Mouse (Mus musculus) cerebellum, adult 9-10 months (tissue): ENCODE data around the gene Mnt.

Experiments
- DNase-seq: peaks from one replicate; pipeline ENCODE4 v3.0.0; 2022

Mnt gene

DNA sequence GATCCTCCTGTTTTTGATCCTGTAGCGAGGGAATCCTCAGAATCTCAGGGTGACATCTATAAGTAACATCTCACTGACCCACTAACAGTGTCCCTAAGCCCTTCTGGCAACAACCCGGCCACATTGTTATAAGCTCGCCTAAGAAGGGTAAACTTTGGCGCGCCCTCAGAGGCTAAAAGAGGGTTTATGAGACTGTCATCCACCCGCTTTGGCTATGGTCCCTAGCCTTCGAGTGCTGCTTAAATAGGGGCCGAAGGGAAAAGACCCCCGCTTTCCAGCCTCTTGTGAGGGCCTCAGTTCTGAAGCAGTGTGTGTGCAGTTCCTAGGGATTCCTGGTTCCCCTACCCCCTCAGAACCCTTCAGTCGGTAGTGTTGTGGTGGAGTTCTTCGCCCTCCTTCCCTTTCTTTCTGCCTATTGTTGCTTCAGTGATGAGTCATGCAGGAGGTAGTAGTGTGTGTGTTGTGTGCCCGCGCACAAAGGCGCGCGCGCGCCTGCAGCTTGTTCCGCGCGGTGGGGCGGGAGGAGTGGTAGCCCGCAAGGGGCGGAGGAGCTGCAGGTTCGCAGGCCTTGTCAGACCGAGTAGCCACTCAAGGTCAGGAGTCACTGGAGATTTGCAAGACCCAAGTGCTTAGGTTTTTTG, 1.9 kb downstream of the Mnt start:
- peak; percentile 81 for DNase-seq

DNA sequence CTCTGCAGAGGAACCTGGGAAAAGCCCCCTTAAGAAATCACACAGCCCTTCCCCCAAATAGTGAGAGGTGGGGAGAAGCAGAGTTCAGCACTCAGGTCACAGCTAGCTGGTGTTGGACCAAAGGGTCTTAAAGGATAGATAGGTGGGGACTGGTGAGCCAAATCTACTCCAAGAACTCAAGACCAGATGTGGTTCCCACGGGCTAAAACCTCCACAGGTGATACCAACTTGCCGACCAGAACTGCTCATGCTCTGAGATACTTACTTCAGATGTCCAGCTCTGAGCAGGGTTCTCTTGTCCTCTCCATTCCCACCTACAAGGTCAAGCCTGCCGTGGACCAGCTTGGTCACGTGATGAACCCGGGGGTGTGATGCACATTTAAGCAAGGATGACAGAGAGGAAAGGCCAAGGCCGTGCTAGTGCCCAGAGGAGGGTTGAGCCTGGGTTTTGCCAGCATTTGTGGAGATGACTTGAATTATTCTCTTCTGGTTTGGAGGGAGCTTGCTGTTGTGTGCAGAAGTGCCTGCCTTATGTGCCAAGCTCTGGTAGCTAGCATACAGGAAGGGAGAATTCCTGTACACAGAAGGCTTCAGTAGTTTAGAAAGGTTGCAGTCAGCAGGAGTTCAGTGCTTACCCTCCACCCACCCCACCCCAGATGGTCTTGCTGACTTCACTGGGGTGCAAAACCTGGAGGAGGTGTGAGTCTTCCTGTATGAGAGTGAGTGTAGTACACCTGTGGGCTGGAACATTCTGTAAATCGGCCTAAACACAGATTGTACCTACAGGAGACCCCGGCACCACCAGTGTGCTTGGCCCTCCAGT, 3.0 kb downstream of the Mnt start:
- DNase-seq = peak; percentile 70

DNA sequence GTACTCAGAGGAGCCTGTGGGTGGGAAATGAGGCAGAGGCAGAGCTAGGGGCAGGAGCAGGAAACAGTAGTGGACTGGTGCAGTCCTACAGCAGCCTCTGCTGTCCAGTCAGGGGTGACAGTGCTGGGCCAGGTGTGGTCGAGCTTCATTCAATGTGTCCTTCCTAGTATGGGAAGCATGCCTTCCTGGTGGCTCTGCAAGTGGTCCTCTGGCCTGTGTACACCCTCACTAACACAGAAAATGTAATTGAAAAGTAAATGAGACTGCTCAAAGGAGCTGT, 3.6 kb downstream of the Mnt start:
- no peak for DNase-seq

DNA sequence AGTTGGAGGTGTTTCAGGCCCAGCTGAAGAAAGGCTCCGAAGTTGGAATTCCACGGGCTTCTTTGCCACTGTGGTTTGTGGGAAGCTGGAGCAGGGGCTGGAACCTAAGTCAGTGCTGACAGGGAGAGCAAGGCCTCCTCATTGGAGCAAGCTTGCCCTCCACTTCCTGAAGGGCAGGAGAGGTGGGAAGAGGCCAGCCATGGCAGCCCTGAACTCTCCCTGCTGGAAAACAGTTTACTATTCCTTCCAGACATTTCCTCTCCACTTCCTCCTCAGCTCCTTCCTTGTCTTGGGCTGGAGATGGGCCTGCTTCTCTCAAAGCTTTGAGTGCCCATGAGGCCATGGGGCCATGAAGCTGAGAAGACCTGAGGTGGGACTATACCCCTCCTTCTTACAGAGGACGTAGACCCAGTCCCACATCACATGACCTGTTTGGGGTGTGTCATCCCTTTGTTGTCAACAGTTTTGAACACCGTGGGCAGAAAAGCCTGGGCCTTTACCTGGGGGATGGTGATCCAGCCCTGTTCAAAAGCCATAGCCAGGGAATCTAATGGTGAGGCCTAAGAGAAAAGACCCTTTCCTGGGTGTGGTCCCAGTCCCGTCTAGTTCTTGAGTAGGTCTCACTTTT, 4.0 kb downstream of the Mnt start:
- DNase-seq = peak; percentile 46

DNA sequence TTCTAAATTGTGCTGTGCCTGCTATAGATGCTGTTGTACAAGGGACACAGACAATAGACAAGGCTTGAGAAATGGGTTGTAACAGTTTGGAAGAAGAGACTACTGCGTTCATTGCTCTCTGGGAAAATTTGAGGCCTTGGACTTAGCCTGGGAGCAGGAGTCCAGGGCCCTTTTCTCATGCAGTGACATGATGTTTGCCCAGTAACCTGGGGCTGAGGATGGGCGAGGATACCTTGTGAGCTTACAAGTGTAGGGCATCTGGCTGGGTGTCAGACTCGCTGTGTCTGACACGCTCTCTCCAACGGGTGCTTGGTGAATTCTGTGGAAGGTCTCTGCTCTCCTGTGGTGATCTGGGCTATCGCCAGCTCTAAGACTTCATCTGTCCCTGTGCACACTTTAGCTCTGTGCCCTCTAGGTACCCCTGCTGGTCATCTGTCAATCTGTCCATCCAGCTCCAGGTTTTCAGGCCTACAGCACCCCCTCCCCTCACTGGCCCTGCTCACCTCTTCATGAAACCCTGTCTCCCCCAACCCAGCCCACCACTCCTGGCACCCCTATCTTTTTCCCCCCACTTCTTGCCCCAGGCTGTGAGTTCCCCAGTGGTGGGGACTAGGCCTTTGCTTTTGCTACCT, 5.0 kb downstream of the Mnt start:
- peak; percentile 61 for DNase-seq

DNA sequence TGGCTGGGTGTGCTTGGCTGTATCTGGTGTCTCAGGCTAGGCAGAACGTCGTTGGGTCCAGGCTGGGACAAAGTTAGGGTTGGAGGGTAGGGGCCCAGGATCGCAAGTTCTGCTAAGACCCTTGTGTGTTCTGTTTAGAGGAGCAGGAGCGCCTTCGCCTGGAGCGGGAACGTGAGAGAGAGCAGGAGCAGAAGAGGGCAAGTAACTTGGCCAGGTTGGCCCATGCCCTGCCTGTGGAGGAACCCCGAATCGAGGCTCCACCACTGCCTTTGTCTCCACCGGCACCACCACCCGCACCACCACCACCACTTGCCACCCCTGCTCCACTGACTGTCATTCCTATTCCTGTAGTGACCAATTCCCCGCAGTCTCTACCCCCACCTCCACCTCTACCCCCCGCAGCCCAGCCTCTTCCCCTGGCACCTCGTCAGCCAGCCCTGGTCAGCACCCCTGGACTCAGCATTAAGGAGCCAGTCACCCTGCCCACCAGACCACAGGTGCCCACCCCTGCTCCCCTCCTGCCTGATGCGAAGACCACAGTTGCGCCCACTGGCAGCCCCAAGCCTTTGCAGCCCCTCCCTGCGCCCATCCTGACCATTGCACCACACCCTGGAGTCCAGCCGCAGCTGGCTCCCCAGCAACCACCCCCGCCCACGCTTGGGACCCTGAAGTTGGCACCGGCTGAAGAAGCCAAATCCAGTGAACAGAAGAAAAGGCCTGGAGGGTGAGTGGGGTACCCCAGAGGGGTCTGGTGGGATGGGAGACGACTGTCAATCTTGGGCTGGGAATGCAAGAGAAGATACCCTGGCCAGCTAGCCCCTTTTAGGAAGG, 5.7 kb downstream of the Mnt start:
- DNase-seq = peak; percentile 69

DNA sequence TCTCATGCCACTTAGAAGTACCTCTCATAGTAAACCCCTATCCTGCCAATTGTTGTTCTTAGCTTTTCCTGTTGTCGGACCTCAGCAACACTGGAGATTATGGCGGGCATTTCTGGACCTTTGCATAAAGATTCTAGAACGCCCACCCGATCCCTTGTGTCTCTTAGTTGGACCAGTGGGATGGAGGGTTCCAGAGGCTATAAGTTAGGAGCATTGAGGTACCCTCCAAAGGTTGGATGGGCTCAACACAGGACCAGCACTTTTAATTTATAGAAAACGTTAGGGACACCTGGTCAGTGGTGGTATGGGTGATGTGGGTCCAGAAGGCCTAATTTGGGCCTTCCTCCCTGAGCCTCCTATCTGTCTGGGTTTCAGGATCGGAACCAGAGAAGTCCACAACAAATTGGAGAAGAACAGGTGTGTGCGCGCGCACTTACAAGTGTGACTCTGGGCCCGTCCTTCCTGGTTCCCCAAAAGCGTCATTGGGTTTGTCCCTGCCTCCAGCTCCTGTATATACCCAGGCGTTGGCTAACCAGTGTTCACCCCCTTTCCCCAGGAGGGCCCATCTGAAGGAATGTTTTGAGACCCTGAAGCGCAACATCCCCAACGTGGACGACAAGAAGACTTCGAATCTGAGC, 6.5 kb downstream of the Mnt start:
- no peak for DNase-seq

DNA sequence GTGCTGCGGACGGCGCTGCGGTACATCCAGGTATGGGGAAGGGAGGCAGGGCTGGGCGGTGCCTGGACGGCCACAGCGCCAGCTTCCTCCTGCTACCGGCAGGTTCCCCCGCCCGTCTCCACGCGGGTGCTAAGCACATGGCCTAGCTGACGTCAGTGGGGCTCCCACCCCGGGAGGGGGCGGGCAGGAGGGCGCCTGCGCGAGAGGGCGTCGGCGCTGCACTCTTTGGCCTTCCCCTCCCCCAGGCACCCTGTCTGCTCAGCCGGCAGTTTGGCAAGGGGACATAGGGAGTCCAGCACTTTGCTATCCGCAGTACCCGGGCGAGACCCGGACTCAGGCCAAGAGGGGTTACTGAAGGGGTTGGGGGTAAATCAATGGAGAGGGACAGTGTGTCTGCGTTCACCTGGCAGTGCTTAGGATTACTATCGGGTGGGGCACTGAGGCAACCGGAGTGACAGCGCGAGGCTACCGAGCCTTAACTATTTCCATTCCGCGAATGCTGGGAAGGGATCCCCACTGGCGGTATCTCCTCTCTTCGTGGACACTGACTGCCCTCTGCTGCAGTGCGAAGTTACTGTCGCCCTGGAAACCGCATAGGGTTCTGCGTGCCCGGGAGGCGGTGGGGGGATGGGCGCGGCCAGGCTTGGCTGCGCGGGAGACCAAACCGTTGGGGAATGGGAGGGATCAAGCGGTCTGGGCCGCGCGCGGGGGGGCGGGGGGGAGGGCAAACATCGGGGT, 7.1 kb downstream of the Mnt start:
- DNase-seq = peak; percentile 96

DNA sequence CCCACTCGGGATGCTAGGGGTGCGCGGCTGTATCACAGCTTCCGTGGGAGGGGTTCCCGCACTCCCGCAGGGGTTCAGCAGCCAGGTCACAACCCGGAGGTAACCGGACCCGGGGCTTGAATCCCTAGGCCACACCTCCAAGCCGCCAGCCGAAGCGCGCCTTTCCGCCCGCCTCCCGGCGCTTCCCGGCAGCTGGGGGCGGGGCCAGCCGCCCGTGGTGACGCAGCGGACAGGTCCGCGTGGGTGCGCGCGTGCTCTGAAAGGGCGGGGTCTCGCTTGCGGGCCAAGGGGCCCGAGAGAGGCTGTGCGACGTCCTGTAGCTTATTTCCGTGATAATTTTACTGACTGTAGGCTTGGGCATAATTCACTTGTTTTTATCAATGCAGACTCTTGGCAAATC, 7.7 kb downstream of the Mnt start:
- DNase-seq = peak; percentile 95

DNA sequence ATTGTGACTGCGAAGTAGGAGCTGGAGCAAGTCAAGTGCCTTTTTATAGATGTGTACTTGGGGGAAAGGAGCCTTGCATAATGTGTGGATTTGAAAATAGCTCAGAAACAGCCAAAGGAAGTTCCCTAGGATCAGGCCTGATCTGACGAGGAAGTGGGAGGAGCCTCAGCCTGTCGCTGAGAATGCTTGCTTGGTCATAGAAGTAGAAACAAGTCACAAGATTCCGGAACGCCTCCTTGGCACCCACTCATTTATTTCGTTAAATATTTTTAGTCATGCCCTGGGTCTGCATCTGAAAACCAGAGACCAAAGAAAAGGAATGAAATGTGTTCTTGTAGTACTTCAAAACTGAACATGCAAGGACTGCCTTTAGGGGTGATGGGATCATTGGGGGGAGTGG, 8.3 kb downstream of the Mnt start:
- peak; percentile 78 for DNase-seq

DNA sequence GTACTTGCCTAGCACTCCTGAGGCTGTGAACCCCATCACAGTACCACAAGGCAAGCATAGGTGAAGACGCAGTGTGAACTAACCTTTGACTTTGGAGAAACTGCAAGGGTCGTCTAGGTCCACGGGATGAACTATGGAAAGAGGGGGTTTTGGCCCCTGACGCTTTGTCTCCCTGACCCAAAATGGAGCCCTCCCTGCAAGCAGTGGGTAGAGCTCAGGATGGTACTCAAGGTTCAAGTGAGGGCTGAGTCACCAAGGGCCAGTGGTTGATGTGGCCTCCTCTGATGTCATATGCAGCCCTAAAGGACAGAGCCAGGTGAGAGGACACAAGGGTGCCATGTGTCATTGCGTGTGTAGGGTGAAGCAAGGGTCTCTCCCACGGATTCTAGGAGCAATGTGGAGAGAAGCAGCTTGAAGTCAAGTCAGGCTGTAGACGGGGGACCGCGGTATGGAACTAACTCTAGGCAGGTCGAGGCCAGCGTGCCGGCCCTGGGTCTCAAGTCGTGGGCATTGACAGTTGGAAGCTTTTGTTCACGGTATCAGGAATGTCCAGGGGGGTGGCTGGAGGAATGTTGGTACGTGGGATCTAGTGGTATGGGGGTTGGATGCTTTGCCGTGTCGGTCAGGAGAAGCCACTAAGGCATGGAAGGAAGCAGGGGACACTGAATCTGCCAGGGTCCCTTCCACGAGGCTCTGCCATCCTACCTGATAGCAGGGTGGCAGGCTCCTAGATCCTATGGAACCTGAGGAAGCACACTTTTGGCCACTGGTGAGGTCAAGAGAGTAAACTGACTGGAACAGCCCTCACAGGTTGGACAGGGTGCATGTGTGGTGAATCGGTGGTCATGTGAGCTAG, 9.4 kb downstream of the Mnt start:
- DNase-seq = peak; percentile 46

DNA sequence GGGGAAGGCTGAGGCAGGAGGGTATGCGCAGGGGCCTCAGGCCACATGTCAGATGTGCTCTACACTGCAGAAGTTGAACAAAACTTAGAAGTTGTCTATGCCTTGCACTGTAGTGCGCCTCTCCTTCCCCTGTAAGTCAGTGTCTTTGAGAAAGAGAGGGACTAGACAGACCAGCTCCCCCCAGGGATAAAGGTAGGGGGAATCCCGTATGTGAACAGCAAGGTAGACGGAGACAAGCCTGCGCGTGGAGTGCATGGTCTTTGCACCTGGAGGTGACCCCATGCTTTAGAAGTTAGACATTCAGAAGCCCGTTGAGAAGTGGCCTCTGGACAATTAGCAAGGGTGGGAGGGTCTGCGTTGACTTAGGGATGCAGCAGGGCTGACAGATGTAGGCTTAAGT, 10.0 kb downstream of the Mnt start:
- peak; percentile 50 for DNase-seq

DNA sequence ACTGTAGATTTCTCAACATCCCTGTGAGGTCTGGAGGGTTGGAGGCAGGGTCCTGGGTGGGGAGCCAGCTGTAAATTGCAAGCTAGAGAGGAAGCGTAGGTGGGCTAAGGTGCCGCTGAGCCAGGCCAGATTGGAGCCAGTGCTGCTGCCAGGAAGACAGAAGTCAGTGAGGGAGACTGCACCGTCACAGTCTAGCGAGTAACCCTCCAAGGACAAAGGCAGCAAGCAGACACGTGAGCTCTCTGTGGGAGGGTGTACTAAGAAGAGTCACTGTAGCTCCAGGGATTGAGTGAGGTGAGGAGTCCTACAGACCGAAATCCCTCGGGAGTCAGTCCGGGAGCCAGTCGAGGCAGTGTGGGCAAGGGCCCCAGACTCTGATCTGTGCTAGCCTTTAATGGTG, 10.6 kb downstream of the Mnt start:
- peak; percentile 55 for DNase-seq

DNA sequence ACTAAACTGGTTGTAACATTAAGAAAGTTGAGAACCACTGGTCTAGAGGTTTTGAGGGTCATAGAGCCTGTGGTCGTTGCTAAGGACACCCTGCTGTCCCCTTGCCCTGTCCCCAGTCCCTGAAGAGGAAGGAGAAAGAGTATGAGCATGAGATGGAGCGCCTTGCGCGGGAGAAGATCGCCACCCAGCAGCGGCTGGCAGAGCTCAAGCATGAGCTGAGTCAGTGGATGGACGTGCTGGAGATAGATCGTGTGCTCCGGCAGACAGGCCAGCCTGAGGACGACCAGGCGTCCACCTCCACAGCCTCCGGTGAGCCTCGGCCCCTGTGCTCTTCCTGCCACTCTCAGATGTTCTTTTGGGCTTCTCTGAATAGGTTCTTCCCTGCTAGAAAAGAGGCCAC, 11.3 kb downstream of the Mnt start:
- no peak for DNase-seq

DNA sequence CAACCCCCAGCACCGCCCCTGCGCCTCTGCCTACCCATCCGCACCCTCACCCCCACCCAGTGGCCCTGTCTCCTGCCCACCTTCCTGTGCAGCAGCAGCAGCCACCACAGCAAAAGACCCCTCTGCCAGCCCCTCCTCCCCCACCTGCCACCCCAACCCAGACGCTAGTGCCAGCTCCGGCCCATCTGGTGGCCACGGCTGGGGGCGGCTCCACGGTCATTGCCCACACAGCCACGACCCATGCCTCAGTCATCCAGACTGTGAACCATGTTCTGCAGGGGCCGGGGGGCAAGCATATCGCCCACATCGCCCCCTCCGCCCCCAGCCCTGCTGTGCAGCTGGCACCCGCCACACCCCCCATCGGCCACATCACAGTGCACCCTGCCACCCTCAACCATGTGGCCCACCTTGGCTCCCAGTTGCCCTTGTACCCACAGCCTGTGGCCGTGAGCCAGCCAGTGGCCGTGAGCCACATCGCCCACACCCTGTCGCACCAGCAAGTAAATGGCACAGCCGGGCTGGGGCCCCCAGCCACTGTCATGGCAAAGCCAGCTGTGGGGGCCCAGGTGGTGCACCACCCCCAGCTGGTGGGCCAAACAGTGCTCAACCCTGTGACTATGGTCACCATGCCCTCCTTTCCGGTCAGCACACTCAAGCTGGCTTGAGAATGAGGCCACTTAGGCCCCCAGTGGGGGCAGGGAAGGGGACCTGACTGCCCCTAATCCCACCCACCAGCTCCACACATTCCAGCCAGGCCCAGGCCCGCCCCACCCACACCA, 12.1 kb downstream of the Mnt start:
- DNase-seq = peak; percentile 57

DNA sequence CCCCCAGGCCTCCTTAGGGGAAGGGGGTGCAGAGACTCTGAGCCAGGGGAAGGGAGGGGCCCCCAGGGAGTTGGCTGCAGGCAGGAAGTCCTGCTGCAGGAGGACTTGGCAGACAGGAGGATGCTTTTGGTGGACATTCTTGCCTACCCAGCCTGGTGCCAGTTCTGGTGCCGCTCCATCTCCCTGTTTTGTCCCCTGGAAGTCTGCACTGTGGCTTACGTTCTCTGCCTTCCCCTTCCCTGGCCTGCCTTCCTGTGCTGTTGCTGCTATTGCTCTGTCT, 12.7 kb downstream of the Mnt start:
- peak; percentile 58 for DNase-seq

DNA sequence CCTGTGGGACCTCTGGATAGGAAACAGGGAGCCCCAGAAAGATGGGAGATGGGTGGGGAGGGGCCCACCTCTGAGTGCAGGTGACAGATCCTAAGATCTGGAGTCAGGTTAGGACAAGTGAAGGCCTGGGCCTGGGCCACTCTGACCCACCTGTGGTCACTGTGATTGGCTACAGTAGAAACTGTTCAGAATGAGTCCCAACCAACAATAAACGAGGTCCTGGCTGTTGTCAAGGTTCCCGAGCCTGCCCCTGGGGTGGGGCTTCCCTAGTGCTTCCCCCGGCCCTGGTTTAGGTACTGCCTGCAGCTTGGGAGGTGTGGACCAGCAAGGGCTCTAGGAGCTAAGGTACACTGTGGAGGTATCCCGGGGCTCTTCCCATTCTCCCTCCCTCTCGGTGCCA, 13.0 kb downstream of the Mnt start:
- DNase-seq = no peak

DNA sequence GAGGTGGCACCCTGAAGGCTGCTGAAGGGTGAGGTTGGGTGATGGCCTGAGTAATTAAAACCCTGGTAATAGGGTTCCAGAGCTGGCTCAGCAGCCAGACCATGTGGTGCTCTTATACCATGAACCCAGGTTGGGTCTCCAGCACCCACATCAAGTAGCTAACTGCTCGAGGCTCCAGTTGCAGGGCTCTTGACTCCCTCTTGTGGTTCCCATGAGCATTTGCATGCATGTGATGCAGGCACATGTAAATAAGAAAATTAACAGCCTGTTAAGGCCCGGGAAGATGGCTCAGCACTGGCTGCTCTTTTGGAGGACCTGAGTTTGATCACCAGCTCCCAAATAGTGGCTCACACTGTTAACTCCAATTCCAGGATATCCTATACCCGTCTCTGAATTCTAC, 15.1 kb downstream of the Mnt start:
- DNase-seq = no peak

DNA sequence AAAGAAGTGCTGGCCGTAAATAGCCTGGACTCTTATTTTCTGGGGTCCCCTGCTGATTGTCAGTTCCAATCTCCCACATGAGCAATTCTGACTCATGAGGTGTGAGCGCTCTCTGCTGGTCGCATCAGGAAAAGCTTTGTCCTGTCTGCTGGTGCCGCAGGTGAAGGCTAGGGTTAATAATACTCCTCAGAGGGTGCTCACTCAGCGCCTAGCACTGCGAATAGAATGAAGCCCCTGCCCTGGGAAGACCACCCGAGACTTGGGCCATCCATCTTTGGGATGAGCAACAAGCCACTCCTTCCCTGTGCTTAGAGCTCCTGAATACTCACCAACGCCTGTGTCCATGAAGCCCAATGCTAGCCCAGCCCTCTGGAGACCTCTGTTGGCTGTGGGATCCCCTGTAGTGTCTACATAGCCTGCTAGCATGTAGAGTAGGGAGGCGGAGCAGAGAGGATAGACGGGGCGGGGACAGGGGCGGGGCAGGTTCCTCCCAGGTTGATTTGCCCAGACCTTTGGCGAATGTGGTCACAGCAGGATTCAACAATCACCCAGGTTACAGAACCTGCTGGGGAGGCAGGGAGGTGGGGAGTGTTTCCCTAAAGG, 17.3 kb downstream of the Mnt start:
- peak; percentile 87 for DNase-seq
